In the genomic region with DNA sequence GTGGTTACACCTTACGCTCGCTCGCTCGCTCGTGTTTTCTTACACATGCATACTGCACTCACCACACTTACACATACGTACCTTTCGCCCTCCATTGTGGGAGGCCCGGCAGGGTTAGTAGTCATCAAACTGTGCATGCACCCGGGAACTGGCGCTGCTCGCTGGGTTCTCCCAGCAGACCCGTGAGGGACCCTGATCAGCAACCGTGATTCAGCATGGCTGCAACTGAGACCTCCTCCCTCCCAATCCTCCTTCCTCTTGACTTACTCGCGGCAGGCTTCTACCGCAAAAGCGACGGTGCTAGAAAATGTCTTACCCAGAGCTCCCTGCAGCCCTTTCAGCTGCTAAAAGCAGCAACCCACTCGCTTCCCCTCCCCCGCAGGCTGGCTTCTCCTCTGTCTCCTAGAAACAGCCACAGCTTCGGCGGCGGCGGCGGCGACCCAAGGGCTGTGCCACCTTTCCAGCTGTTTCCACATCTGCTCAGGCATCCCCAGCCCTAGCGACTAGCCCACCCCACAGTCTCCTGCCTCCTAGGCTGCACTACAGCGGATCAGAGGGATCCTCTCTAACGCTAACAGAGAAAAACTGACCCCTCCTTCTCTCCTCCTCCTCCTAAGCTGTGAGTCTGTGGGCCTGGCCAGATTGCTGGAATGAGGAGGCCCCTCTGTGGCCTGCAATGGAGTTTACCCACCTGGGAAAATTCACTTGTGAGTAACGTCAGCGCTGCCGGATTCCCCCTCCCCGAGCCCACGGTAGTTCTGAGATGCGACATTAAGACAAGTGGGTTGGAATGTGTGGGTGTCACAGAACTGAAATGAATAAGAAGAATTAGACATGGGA, we compare ENCODE assay signal across 9 mouse cellular contexts. TPM values are rescaled to one million over a fixed set of nuclear protein-coding genes. Genes with fewer than 3 reads are reported as not detected.
A peak's percentile ranks its signal among the peaks of the same experiment; 100 is the strongest.
DNase-seq lines count a peak whose midpoint lies in the region; ATAC-seq and TF ChIP-seq lines count a peak whose summit lies in the region.
"Had no signal": no experiment of that assay in that cellular context is flagged by ENCODE, and none has a peak within 500 bp of the region (broad histone marks: within the 10 kb centered on the region; RNA-seq: fewer than 3 reads in every experiment).

TSS of gene Klhl3 (minus strand) at position 532 of the 840 bp plus-strand sequence.

- peak within 1 kb of the TSS; percentile 44 for H3K9ac ChIP-seq in liver, embryonic 16.5 days (ENCODE audit: low read depth, low read length)
- peak within 1 kb of the TSS; percentile 68 for H3K9ac ChIP-seq in neural tube, embryonic 11.5 days (ENCODE audit: low read length)
- H3K9ac ChIP-seq in stomach, embryonic 16.5 days (ENCODE audit: low read length), result peak within 1 kb of the TSS; percentile 78

- H3K27me3 ChIP-seq in liver, embryonic 16.5 days (ENCODE audit: control insufficient read depth, insufficient read depth, low read depth, low read length), result peaks cover 35% of the 10 kb centered on the region
- no peaks in the 10 kb centered on the region for H3K27me3 ChIP-seq in neural tube, embryonic 11.5 days (ENCODE audit: control insufficient read depth, insufficient read depth, low read length)
- H3K27me3 ChIP-seq in stomach, embryonic 16.5 days (ENCODE audit: control insufficient read depth, insufficient read depth, low read length), result no peaks in the 10 kb centered on the region

- peak; percentile 49 for TF ChIP-seq POLR2A in embryonic fibroblast, embryonic 13.5 days (IDR thresholded peaks at IDR 0.05; ENCODE audit: low read depth, low read length)

- H3K4me3 ChIP-seq in embryonic fibroblast, embryonic 13.5 days (ENCODE audit: insufficient read depth, low read length), result peak within 1 kb of the TSS; percentile 40
- H3K4me3 ChIP-seq in liver, embryonic 16.5 days (ENCODE audit: low read depth, low read length), result peak within 1 kb of the TSS; percentile 58
- peak within 1 kb of the TSS; percentile 50 for H3K4me3 ChIP-seq in neural tube, embryonic 11.5 days (ENCODE audit: low read depth, low read length)
- H3K4me3 ChIP-seq in stomach, embryonic 16.5 days (replicated peaks; ENCODE audit: low read length), result peak within 1 kb of the TSS; percentile 61

- no peak within 1 kb of the TSS for H3K27ac ChIP-seq in embryonic fibroblast, embryonic 13.5 days (ENCODE audit: insufficient read depth, low read length)
- no peak within 1 kb of the TSS for H3K27ac ChIP-seq in liver, embryonic 16.5 days (ENCODE audit: low read length)
- peak within 1 kb of the TSS; percentile 77 for H3K27ac ChIP-seq in neural tube, embryonic 11.5 days (ENCODE audit: low read depth, low read length)
- H3K27ac ChIP-seq in stomach, embryonic 16.5 days (ENCODE audit: low read length), result peak within 1 kb of the TSS; percentile 54

- H3K36me3 ChIP-seq in liver, embryonic 16.5 days (ENCODE audit: control insufficient read depth, insufficient read depth), result no peaks in the 10 kb centered on the region
- H3K36me3 ChIP-seq in neural tube, embryonic 11.5 days (ENCODE audit: control insufficient read depth, insufficient read depth, low read length), result no peaks in the 10 kb centered on the region
- H3K36me3 ChIP-seq in stomach, embryonic 16.5 days (ENCODE audit: control insufficient read depth, insufficient read depth, low read length), result no peaks in the 10 kb centered on the region
- H3K36me3 ChIP-seq: G1E had no signal

- H3K4me1 ChIP-seq in embryonic fibroblast, embryonic 13.5 days (ENCODE audit: control insufficient read depth, insufficient read depth, low read length), result 0 out of 2 replicates have a peak, but pooled peaks cover 3% of the 10 kb centered on the region
- no peaks in the 10 kb centered on the region; the same call in none of the 2 replicates for H3K4me1 ChIP-seq in liver, embryonic 16.5 days (ENCODE audit: control insufficient read depth, low read depth, low read length)
- H3K4me1 ChIP-seq in neural tube, embryonic 11.5 days (ENCODE audit: control insufficient read depth, insufficient read depth, low read length), result 0 out of 2 replicates have a peak, but pooled peaks cover 10% of the 10 kb centered on the region
- peaks cover 17% of the 10 kb centered on the region for H3K4me1 ChIP-seq in stomach, embryonic 16.5 days (ENCODE audit: control insufficient read depth, insufficient read depth, low read length)

- no peaks in the 10 kb centered on the region for H3K9me3 ChIP-seq in liver, embryonic 16.5 days (replicated peaks; ENCODE audit: control insufficient read depth, low read length)
- H3K9me3 ChIP-seq in neural tube, embryonic 11.5 days (ENCODE audit: control insufficient read depth, low read length), result no peaks in the 10 kb centered on the region
- H3K9me3 ChIP-seq in stomach, embryonic 16.5 days (replicated peaks; ENCODE audit: control insufficient read depth, low read length), result no peaks in the 10 kb centered on the region
- H3K9me3 ChIP-seq: G1E had no signal

- no peak for TF ChIP-seq CTCF in embryonic fibroblast, embryonic 13.5 days (IDR thresholded peaks at IDR 0.05; ENCODE audit: borderline replicate concordance, insufficient read depth, low read length)

- WGBS in liver, embryonic 16.5 days (ENCODE audit: insufficient replicate concordance), result 1% methylated on average over 35 of the region's 35 CpGs
- 2% methylated on average over 34 of the region's 35 CpGs for WGBS in neural tube, embryonic 11.5 days
- WGBS in stomach, embryonic 16.5 days, result under 1% methylated on average over 35 of the region's 35 CpGs

- intact Hi-C loops in heart, postnatal 10 days (cut with DNase I), result loop anchor here (1.0 to 2.0 kb wide), 3 partner anchors 46 to 82 kb away; no protein-coding TSS in a partner anchor

- H3K4me2 ChIP-seq in liver, embryonic 16.5 days (ENCODE audit: low read depth, low read length), result peak within 1 kb of the TSS; percentile 64
- peak within 1 kb of the TSS; percentile 80 for H3K4me2 ChIP-seq in neural tube, embryonic 11.5 days (ENCODE audit: low read depth)
- H3K4me2 ChIP-seq in stomach, embryonic 16.5 days (ENCODE audit: low read depth, low read length), result peak within 1 kb of the TSS; percentile 87

- peak; percentile 51 for ATAC-seq in liver, embryonic 16.5 days (ENCODE audit: low read depth)
- ATAC-seq in neural tube, embryonic 11.5 days (ENCODE audit: insufficient read depth, low FRiP score, low TSS enrichment), result peak; percentile 68
- ATAC-seq in stomach, embryonic 16.5 days (ENCODE audit: insufficient read depth, low FRiP score), result peak; percentile 82

- peak; percentile 39 for DNase-seq in urinary bladder, postnatal 25 days (ENCODE audit: low spot score)
- no peak for DNase-seq in urinary bladder, postnatal 10 days (ENCODE audit: low spot score)
- DNase-seq in heart, postnatal 10 days, result peak; percentile 79 to 80
- peak; percentile 83 to 89 for DNase-seq in kidney, postnatal 4 days
- DNase-seq in neural tube, embryonic 11.5 days (ENCODE audit: low spot score), result peak; percentile 74

RNA-seq across cellular contexts. Expression of gene Klhl3, which starts in this region (rescaled TPM):
- polyA plus RNA-seq in embryonic fibroblast, embryonic 13.5 days (2011; ENCODE audit: insufficient read length, low read depth, missing spikeins), result 0.43 and 0.53 TPM in 2 replicates
- 1 to 10 TPM; 4.3 to 4.8 TPM for total RNA-seq in heart, postnatal 10 days (2021)
- polyA plus RNA-seq in liver, embryonic 16.5 days (2015; fragmentation: Nextera tagmentation; extraction: Ambion mirVana), result 1.2 and 1.6 TPM in 2 replicates
- polyA plus RNA-seq in neural tube, embryonic 11.5 days (2014; fragmentation: Nextera tagmentation; extraction: Ambion mirVana), result 3.3 and 3.5 TPM in 2 replicates
- polyA plus RNA-seq in stomach, embryonic 16.5 days (2015; fragmentation: Nextera tagmentation; extraction: Ambion mirVana), result 2.8 and 2.9 TPM in 2 replicates
- polyA plus RNA-seq: G1E had no signal

Comparison
In these comparisons a context has a peak if more than half of its experiments do, and no peak if none do; other contexts are left out.
1. H3K27ac ChIP-seq: peak in neural tube, embryonic 11.5 days (single experiment) and stomach, embryonic 16.5 days (single experiment); none in embryonic fibroblast, embryonic 13.5 days (single experiment) and liver, embryonic 16.5 days (single experiment).
2. Peak in every context shown above with its lines, with median percentiles within 50 percentile points of each other: H3K4me3 ChIP-seq, ATAC-seq, H3K4me2 ChIP-seq and H3K9ac ChIP-seq.